Mouse (Mus musculus) left cerebral cortex, postnatal 10 days (tissue): ENCODE results near the gene Naa20. TPM values are rescaled to one million over a fixed set of nuclear protein-coding genes. Genes with fewer than 3 reads are reported as not detected.
"Not testable (repeated sequence)": the region's sequence is repeated elsewhere in the genome, so short reads cannot be mapped to it uniquely, and the experiment has no call there.

Experiments used
- DNase-seq, 2 experiments: peaks; one replicate each; pipeline ENCODE4 v3.0.0; 2021 to 2022; ENCODE audit warnings: low spot score in 2 of 2, mixed read lengths in 1 of 2; ENCODE audit errors: extremely low spot score in 1 of 2
- intact Hi-C: fragments of 180-260 bp; cut with DNase I; formaldehyde crosslinking; loops from one replicate; pipeline ENCODE4 v1.15.1; 2025
- total RNA-seq, 2 experiments: library from RNA; stranded (reverse); gene quantifications; 2 replicates each; pipeline ENCODE4 v1.2.3; 2021

The Naa20 gene
- total RNA-seq, 2 experiments from 2014 or later, result 77.9 to 81.4 TPM

- intact Hi-C loops, result loop anchor here (5.0 kb wide), 1 partner anchor 185 kb away; no protein-coding TSS in a partner anchor
- no peak for DNase-seq
These were observed 19.5 kb upstream of the Naa20 start for GRCm38 (mm10) chr2:145882398-145882797.

DNA sequence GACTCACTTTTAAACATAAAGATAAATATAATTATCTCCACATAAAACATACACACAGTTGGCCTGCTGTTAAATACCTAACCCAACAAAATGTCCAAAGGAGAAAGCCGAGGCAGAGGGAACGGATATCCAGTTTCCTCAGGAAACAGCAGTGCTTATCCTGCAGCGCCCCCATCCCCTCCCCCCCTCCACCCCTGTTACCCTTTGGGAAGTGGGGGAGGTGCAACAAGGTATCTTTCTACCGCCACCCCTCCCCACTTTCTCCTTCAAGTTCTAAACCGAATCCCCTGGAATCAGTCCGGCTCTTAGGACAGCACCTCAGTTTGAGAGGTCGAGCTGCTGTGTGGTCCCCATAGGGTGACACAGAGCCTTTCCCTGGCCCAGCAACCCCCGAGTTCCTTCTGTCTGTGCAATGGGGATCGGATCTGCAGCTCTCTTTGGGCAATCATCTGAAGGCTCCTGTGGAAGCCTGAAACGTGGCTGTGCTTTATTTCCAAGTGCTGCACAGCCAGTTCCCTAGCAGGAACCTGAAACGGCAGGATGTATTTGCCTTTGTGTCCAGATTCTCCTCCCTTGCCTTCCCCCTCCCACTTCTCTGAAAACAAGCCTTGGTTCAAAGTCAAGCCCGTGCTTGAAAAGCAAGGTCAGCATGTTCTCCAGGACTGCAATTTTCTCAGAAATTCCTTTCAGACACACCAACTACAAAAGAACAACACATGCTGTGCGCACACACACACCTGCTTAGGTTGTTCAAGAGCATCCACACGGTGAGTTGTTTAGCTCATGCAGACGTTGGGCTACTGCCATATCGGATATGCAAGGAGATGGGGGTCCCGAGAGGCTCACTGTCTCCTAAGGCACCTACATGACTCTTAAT, 17.6 kb upstream of the Naa20 start:
- intact Hi-C loops, result loop anchor here (5.0 kb wide), 1 partner anchor 187 kb away; no protein-coding TSS in a partner anchor
- no peak for DNase-seq

- intact Hi-C loops, result loop anchor here (5.0 kb wide), 1 partner anchor 188 kb away; no protein-coding TSS in a partner anchor
These were observed 16.8 kb upstream of the Naa20 start for GRCm38 (mm10) chr2:145884913-145885785.

GRCm38 (mm10) chr2:145887937-145888765, 13.7 kb upstream of the Naa20 start:
- intact Hi-C loops, result no loop called here
- DNase-seq, result peak; percentile 70 to 73

More at GRCm38 (mm10) chr2:145884913-145885785, 16.8 kb upstream of the Naa20 start:
- DNase-seq, result no peak

DNA sequence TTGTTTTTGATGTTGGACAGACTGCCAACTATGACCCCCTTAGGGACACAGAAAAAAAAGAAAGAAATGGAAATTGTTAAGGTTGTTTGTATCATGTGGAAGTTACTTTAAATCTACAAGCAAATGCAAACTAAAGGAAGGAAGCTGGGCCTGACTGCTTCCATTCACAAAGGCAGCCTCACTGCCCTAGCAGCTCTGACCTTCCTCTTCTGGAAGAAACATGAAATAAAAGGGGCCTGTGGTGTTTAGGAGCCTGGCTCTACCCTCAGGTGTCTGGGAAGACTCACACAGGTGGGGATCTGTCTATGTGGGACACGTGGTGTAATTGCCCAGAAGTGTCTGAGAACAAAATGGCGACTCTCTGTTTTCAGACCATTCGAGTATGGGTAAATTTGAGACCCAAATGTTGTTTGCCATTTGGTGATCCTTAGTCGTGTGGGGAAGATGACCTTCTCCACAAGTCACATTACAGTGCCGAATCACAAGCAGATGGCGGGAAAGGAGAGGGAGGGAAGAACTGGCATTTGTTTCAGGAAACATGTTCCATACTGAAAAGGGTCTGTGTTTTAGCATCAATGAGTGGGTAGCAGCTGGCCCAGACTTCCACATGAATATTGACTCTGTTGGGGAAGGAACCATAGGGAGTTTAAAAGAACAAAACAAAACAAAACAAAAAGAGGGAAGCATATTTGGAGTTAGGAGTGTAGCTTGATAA, 13.0 kb upstream of the Naa20 start:
- DNase-seq, result no peak
- intact Hi-C loops, result no loop called here

DNA sequence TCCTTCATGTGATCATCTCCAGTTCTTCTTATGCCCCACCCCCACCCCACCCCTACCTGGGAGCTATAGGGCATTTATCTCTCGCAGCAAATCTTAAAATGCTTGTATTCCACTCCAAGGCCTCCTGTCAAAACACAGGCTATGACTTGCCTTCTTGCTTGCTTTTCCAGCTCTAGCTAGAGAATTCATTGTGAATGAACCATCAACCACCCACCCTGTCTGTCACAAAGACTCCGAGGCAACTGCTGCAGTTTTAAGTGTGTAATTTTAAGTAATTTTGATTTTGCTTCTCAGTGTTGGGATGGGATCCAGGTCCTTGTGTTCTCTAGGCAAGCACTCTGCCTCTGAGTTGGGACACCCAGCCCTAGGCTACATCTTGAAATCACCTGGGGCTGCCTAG, 11.3 kb upstream of the Naa20 start:
- DNase-seq, result no peak
- intact Hi-C loops, result no loop called here

DNA sequence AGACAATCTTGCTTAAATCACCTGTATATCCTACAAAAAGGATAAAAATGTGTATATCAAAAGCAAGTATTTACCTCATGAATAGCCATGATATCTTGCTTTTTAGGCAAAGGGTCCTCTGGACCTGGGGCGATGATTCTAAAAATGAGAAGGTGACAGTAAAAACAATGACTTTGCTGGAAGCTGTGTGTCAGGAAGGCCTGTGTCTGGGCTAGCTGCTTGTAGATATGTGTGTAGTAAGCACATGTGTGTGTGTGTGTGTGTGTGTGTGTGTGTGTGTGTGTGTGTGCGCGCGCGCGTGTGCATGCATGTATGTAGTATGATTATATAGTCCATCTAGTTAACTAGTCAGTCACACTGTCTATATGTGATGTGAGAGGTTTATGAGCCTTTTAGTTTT, 8.1 kb upstream of the Naa20 start:
- intact Hi-C loops, result no loop called here
- no peak for DNase-seq

- intact Hi-C loops, result no loop called here
These were observed 3.8 kb upstream of the Naa20 start for GRCm38 (mm10) chr2:145898106-145898505.

GRCm38 (mm10) chr2:145900318-145900717, 1.6 kb upstream of the Naa20 start:
- intact Hi-C loops, result loop anchor here (5.0 kb wide), 1 partner anchor 198 kb away; no protein-coding TSS in a partner anchor
- not testable (repeated sequence) for DNase-seq

More at GRCm38 (mm10) chr2:145898106-145898505, 3.8 kb upstream of the Naa20 start:
- no peak for DNase-seq

DNA sequence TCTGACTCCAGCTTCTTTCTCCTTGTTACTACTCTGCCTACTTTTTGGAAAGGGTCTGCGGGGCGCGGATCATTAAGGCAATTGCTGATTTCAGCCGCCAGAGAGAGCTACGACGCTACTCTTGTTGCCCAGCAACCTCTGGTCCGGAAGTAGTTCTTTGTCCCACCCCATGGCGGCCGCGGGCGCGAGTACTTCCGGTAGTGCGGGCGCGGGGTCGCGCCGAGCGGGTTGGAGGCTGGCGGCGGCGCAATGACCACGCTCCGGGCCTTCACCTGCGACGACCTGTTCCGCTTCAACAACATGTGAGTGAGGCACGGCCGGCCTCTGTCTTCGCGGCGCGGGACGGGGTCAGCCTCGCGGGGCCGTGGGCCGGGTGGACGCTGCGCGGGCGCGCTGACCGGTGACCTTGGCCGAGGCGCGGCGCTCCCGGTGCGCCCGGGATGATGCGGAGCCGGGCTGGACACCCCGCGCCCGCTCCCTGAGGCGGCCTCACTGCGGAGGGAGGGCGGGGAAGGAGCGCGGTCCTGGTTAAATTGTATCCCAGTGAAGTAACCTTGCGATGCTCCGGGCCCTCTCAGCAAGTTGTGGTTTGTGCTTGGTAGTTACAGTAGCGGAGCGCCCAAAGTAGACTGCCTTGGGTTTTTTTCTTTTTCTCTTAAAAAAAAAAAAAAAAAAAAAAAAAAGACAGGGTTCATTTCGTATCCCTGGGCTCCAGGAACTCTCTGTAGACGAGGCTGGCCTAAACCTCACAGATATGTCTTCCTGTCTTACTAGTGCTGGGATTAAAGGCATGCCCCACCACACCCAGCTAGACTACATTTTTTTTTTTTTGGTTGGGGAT, 1.4 kb downstream of the Naa20 start:
- intact Hi-C loops, result loop anchor here (5.0 kb wide), 1 partner anchor 201 kb away; no protein-coding TSS in a partner anchor
- peak; percentile 90 to 95 for DNase-seq

DNA sequence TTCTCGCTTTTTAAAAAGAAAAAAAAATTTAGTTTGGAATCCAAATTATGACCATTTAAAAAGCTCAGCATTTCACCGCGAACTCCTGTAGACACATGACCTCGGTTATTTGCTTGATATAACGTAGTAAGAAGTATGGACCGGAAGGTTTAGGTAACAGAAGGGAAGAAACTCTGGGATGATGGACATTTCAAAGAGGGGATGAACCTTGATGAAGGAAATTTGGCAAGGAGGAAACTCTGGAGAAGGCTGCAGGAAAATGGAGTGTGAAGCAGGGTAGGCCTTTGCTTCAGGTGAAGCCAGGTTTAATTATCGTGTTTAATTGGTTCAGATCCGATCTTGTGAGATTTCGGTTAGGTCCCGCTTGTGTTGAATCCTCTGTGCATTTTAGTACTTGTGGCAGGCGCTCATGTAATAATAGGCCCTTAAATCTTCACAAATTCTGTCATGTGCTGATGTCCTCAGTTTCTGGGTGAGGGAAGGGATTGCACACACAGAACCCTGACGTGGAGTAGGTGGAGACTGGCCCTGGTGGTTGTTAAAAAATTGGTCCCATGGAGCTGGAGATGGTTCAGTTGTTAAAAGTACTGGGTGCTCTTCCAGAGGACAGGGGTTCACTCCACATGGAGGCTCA, 2.2 kb downstream of the Naa20 start:
- intact Hi-C loops, result loop anchor here (5.0 kb wide), 1 partner anchor 202 kb away; no protein-coding TSS in a partner anchor
- DNase-seq, result no peak

GRCm38 (mm10) chr2:145905156-145905555, 3.3 kb downstream of the Naa20 start:
- intact Hi-C loops, result no loop called here
- no peak for DNase-seq

- DNase-seq, intact Hi-C loops: not testable (repeated sequence)
These were observed 4.0 kb downstream of the Naa20 start for GRCm38 (mm10) chr2:145905884-145906283.

DNA sequence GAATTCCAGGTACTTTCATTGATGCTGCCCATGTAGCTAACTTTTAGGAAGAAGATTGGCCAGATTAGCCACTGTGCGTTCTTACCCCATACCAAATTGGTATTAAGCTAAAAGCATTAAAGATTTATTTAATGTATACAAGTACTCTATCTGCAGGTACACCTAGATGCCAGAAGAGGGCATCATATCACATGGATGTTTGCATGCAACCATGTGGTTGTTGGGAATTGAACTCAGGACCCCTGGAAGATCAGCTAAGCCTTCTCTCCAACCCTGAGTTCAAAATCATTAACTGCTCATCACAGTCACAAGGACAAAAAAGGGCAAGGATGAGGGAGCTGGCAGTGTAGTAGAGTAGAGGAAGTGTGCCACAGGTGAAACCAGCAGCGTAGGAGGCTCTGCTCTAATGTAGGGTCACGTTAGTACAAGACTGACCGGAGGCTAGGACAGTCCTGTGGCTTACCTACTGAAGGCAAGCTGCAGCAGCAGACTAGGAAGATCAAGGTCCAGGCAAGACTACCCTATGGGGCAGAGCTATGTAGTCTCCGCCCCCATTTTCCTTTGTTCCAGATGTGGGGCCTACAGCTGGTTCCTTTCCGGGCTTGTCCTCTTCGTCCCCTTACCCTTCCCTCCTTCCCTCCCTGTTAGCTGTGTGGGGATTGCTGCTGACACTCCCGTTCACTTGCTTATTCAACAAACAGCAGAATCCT, 19.2 kb downstream of the Naa20 start:
- DNase-seq, result no peak
- intact Hi-C loops, result loop anchor here (10.0 kb wide), 1 partner anchor 1134 kb away; no protein-coding TSS in a partner anchor

DNA sequence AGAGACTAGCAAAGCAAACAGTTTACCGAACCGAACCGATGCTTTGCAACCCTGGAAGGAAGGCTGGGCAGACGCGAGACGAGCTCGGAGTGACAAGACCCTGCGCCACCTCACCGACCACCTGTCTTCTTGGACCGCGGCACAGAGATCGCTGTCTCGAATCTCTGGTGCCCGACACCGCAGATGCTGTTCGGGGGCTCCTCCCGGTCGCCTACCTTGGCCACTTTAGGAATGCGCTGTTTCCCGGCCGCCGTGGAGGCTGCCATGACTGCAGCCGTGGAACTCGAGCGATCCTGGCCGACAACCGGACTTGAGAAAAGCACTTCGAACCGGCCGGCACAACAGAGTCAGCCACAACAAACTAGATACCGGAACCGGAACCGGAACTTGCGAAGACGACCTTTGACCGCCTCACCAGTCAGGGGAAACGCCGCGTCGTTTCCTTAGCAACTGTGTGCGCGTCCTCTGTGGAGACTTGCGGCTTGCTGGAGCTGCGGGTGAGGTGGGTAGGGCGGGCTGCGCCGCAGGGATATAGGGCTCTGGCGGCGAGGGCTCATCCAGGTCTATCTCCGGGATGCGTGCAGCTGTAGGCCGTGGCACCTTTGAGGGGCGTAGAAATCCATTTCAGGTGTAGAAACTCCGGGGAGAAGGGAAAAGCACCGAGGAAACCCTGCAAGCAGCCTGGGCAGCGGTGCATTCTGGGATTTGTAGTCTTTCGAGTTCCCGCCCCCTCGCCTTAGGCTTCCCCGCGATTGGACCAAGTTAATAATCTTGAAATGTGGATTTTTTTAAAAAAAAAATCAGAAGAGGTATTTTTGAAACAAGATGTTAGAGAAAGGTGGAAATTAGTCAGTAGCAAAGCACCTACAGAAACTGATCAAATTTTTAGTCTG, 32.7 kb downstream of the Naa20 start, which contains the start of the genes Cfap61 and Crnkl1:
TSS of gene Cfap61 (plus strand) at position 446 of the 893 bp plus-strand sequence.
TSS of gene Crnkl1 (minus strand) at position 676 of the 893 bp plus-strand sequence.
- intact Hi-C loops, result no loop called here
- DNase-seq, result peak; percentile 93 to 96
